Mouse (Mus musculus): ENCODE measurements around the gene Eva1c. TPM values are rescaled to one million over a fixed set of nuclear protein-coding genes. Genes with fewer than 3 reads are reported as not detected.
A peak's percentile ranks its signal among the peaks of the same experiment; 100 is the strongest.

Eva1c gene
- polyA plus RNA-seq, 1 experiment from 2014 or later = 1.2 TPM

GRCm38 (mm10) chr16:90893019-90893418 lies 66.5 kb downstream of the Eva1c start:
- no peaks in the 10 kb centered on the region for H3K9me3 ChIP-seq (ENCODE audit: low read depth, low read length)
- H3K9ac ChIP-seq = no peak overlapping the region
- H3K4me3 ChIP-seq (ENCODE audit: low read depth, low read length) = no peak overlapping the region
- WGBS = 57% methylated on average over 7 of the region's 7 CpGs
- H3K27me3 ChIP-seq (ENCODE audit: insufficient read depth, low read length) = no peaks in the 10 kb centered on the region
- no peak for TF ChIP-seq CTCF (IDR thresholded peaks at IDR 0.05; ENCODE audit: low read depth)
- H3K4me2 ChIP-seq = no peak overlapping the region
- H3K27ac ChIP-seq (ENCODE audit: low read depth) = no peak overlapping the region
- ATAC-seq (ENCODE audit: insufficient read depth) (no peak), DNase-seq (no peak)
- H3K36me3 ChIP-seq (ENCODE audit: insufficient read depth) = no peaks in the 10 kb centered on the region
- H3K4me1 ChIP-seq (ENCODE audit: insufficient read depth) = no peaks in the 10 kb centered on the region

- Histone ChIP-seq H3K36me3 (ENCODE audit: insufficient read depth) (no peaks in the 10 kb centered on the region), H3K4me1 (ENCODE audit: insufficient read depth) (no peaks in the 10 kb centered on the region), H3K27ac (ENCODE audit: low read depth) (no peak overlapping the region), H3K4me3 (ENCODE audit: low read depth, low read length) (no peak overlapping the region), H3K27me3 (ENCODE audit: insufficient read depth, low read length) (no peaks in the 10 kb centered on the region), H3K4me2 (no peak overlapping the region), H3K9me3 (ENCODE audit: low read depth, low read length) (no peaks in the 10 kb centered on the region), H3K9ac (no peak overlapping the region)
- ATAC-seq (ENCODE audit: insufficient read depth) (no peak), DNase-seq (peak; percentile 42)
- 27% methylated on average over 9 of the region's 9 CpGs for WGBS
- no peak for TF ChIP-seq CTCF (IDR thresholded peaks at IDR 0.05; ENCODE audit: low read depth)
Measured at GRCm38 (mm10) chr16:90893792-90894191, 67.3 kb downstream of the Eva1c start.

- H3K36me3 ChIP-seq (ENCODE audit: insufficient read depth) = no peaks in the 10 kb centered on the region
- WGBS = 85% methylated on average over 3 of the region's 3 CpGs
- no peak overlapping the region for H3K4me3 ChIP-seq (ENCODE audit: low read depth, low read length)
- TF ChIP-seq CTCF (IDR thresholded peaks at IDR 0.05; ENCODE audit: low read depth) = no peak
- no peak for DNase-seq
- H3K27ac ChIP-seq (ENCODE audit: low read depth) = no peak overlapping the region
- H3K9ac ChIP-seq = no peak overlapping the region
- H3K4me1 ChIP-seq (ENCODE audit: insufficient read depth) = no peaks in the 10 kb centered on the region
- no peak for ATAC-seq (ENCODE audit: insufficient read depth)
- no peak overlapping the region for H3K4me2 ChIP-seq
- H3K9me3 ChIP-seq (ENCODE audit: low read depth, low read length) = no peaks in the 10 kb centered on the region
- H3K27me3 ChIP-seq (ENCODE audit: insufficient read depth, low read length) = no peaks in the 10 kb centered on the region
Measured at GRCm38 (mm10) chr16:90897651-90898050, 71.1 kb downstream of the Eva1c start.

- 19% methylated on average over 12 of the region's 12 CpGs for WGBS
- Histone ChIP-seq H3K9ac (no peak overlapping the region), H3K4me2 (no peak overlapping the region), H3K9me3 (ENCODE audit: low read depth, low read length) (no peaks in the 10 kb centered on the region), H3K27ac (ENCODE audit: low read depth) (no peak overlapping the region), H3K27me3 (ENCODE audit: insufficient read depth, low read length) (no peaks in the 10 kb centered on the region), H3K36me3 (ENCODE audit: insufficient read depth) (no peaks in the 10 kb centered on the region), H3K4me3 (ENCODE audit: low read depth, low read length) (no peak overlapping the region), H3K4me1 (ENCODE audit: insufficient read depth) (no peaks in the 10 kb centered on the region)
- DNase-seq (peak; percentile 55), ATAC-seq (ENCODE audit: insufficient read depth) (no peak)
- TF ChIP-seq CTCF (IDR thresholded peaks at IDR 0.05; ENCODE audit: low read depth) = no peak
Measured at GRCm38 (mm10) chr16:90899498-90899897, 73.0 kb downstream of the Eva1c start.

- H3K9me3 ChIP-seq (ENCODE audit: low read depth, low read length) = no peaks in the 10 kb centered on the region
- no peak overlapping the region for H3K27ac ChIP-seq (ENCODE audit: low read depth)
- WGBS = 40% methylated on average over 4 of the region's 4 CpGs
- no peaks in the 10 kb centered on the region for H3K4me1 ChIP-seq (ENCODE audit: insufficient read depth)
- DNase-seq = no peak
- no peak for TF ChIP-seq CTCF (IDR thresholded peaks at IDR 0.05; ENCODE audit: low read depth)
- no peaks in the 10 kb centered on the region for H3K27me3 ChIP-seq (ENCODE audit: insufficient read depth, low read length)
- ATAC-seq (ENCODE audit: insufficient read depth) = peak; percentile 54; the same call in 1 of the 2 replicates
- H3K4me2 ChIP-seq = no peak overlapping the region
- H3K36me3 ChIP-seq (ENCODE audit: insufficient read depth) = no peaks in the 10 kb centered on the region
- no peak overlapping the region for H3K4me3 ChIP-seq (ENCODE audit: low read depth, low read length)
- H3K9ac ChIP-seq = no peak overlapping the region
Measured at GRCm38 (mm10) chr16:90901364-90901763, 74.8 kb downstream of the Eva1c start.

- Histone ChIP-seq H3K4me1 (ENCODE audit: insufficient read depth) (no peaks in the 10 kb centered on the region), H3K9me3 (ENCODE audit: low read depth, low read length) (no peaks in the 10 kb centered on the region), H3K27me3 (ENCODE audit: insufficient read depth, low read length) (no peaks in the 10 kb centered on the region), H3K4me2 (no peak overlapping the region), H3K36me3 (ENCODE audit: insufficient read depth) (no peaks in the 10 kb centered on the region), H3K27ac (ENCODE audit: low read depth) (no peak overlapping the region), H3K4me3 (ENCODE audit: low read depth, low read length) (no peak overlapping the region), H3K9ac (no peak overlapping the region)
- ATAC-seq (ENCODE audit: insufficient read depth) (no peak), DNase-seq (no peak)
- TF ChIP-seq CTCF (IDR thresholded peaks at IDR 0.05; ENCODE audit: low read depth) = no peak
- 40% methylated on average over 5 of the region's 5 CpGs for WGBS
Measured at GRCm38 (mm10) chr16:90903300-90903699, 76.8 kb downstream of the Eva1c start.

- Histone ChIP-seq H3K36me3 (ENCODE audit: insufficient read depth) (no peaks in the 10 kb centered on the region), H3K4me3 (ENCODE audit: low read depth, low read length) (no peak overlapping the region), H3K9me3 (ENCODE audit: low read depth, low read length) (no peaks in the 10 kb centered on the region), H3K9ac (no peak overlapping the region), H3K4me1 (ENCODE audit: insufficient read depth) (no peaks in the 10 kb centered on the region), H3K27me3 (ENCODE audit: insufficient read depth, low read length) (no peaks in the 10 kb centered on the region), H3K4me2 (no peak overlapping the region), H3K27ac (ENCODE audit: low read depth) (no peak overlapping the region)
- no peak for ATAC-seq (ENCODE audit: insufficient read depth)
- 65% methylated on average over 7 of the region's 7 CpGs for WGBS
- DNase-seq = no peak
- TF ChIP-seq CTCF (IDR thresholded peaks at IDR 0.05; ENCODE audit: low read depth) = no peak
Measured at GRCm38 (mm10) chr16:90907250-90907649, 80.7 kb downstream of the Eva1c start.
